Mouse (Mus musculus): Measurements from ENCODE around the gene Abcc3. TPM values are rescaled to one million over a fixed set of nuclear protein-coding genes. Genes with fewer than 3 reads are reported as not detected.
A peak's percentile ranks its signal among the peaks of the same experiment; 100 is the strongest.

Abcc3 gene
- polyA plus RNA-seq, 1 experiment, result 123 TPM

DNA sequence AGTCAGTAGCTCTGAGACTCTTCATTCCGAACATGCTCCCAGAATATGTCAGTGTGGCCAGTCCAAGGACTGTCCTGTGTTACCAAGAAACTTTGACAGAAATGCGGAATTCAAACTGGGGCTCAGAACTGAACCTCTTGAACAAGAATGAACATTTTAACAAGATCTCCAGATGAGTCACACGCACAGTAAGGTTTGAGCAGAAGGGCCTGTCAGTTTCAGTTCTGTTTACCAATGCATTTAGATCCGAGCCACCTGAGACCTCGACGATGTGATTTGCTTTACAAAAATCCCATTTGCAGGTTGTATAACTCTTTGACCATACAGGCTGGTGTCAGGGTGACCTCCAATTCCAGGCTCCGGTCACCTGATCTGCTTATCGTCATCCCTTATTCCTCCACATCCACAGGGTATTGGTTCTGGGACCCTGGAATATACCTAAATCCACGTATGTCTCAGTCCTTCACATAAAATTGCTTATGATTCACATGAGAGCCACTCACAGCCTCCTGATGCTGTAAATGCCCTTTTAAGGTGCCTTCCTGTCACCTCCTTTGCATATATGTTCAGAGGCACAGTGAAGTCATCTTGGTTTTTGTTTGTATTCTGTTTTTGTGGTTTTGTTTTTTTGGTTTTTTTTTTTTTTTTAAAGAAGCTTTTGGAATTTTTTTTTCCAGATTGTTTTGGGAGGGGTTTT is 37.1 kb downstream of the Abcc3 start:
- TF ChIP-seq POLR2A (IDR thresholded peaks at IDR 0.05; ENCODE audit: control insufficient read depth, low read depth, low read length) (no peak), CTCF (IDR thresholded peaks at IDR 0.05; ENCODE audit: control insufficient read depth, insufficient read depth, insufficient replicate concordance, low read depth, low read length) (no peak)
- no peaks in the 10 kb centered on the region for H3K27me3 ChIP-seq (ENCODE audit: control insufficient read depth, insufficient read depth, low read length)
- no peaks in the 10 kb centered on the region for H3K36me3 ChIP-seq (ENCODE audit: control insufficient read depth, insufficient read depth, low read length)

GRCm38 (mm10) chr11:94351094-94351493 is 41.7 kb downstream of the Abcc3 start:
- no peaks in the 10 kb centered on the region for H3K36me3 ChIP-seq (ENCODE audit: control insufficient read depth, insufficient read depth, low read length)
- no peaks in the 10 kb centered on the region for H3K27me3 ChIP-seq (ENCODE audit: control insufficient read depth, insufficient read depth, low read length)
- H3K4me3 ChIP-seq (ENCODE audit: control insufficient read depth, low read depth, low read length), result peak overlapping the region; percentile 64
- TF ChIP-seq CTCF (IDR thresholded peaks at IDR 0.05; ENCODE audit: control insufficient read depth, insufficient read depth, insufficient replicate concordance, low read depth, low read length) (no peak), POLR2A (IDR thresholded peaks at IDR 0.05; ENCODE audit: control insufficient read depth, low read depth, low read length) (no peak)
- H3K4me1 ChIP-seq (ENCODE audit: control insufficient read depth, insufficient read depth, low read length), result peaks cover 10% of the 10 kb centered on the region
- H3K27ac ChIP-seq (ENCODE audit: control insufficient read depth, insufficient read depth, low read depth, low read length), result no peak overlapping the region

More for the DNA sequence above, 37.1 kb downstream of the Abcc3 start:
- Histone ChIP-seq H3K4me1 (ENCODE audit: control insufficient read depth, insufficient read depth, low read length) (peaks cover 10% of the 10 kb centered on the region), H3K27ac (ENCODE audit: control insufficient read depth, insufficient read depth, low read depth, low read length) (no peak overlapping the region), H3K4me3 (ENCODE audit: control insufficient read depth, low read depth, low read length) (no peak overlapping the region)

- no peak overlapping the region for H3K27ac ChIP-seq (ENCODE audit: control insufficient read depth, insufficient read depth, low read depth, low read length)
- H3K4me1 ChIP-seq (ENCODE audit: control insufficient read depth, insufficient read depth, low read length), result peaks cover 10% of the 10 kb centered on the region
- TF ChIP-seq CTCF (IDR thresholded peaks at IDR 0.05; ENCODE audit: control insufficient read depth, insufficient read depth, insufficient replicate concordance, low read depth, low read length), result no peak
- no peak for TF ChIP-seq POLR2A (IDR thresholded peaks at IDR 0.05; ENCODE audit: control insufficient read depth, low read depth, low read length)
- no peaks in the 10 kb centered on the region for H3K27me3 ChIP-seq (ENCODE audit: control insufficient read depth, insufficient read depth, low read length)
- H3K4me3 ChIP-seq (ENCODE audit: control insufficient read depth, low read depth, low read length), result no peak overlapping the region
- H3K36me3 ChIP-seq (ENCODE audit: control insufficient read depth, insufficient read depth, low read length), result no peaks in the 10 kb centered on the region
These were observed 42.5 kb downstream of the Abcc3 start for GRCm38 (mm10) chr11:94350337-94350736.

- Histone ChIP-seq H3K4me1 (ENCODE audit: control insufficient read depth, insufficient read depth, low read length) (peaks cover 10% of the 10 kb centered on the region), H3K27ac (ENCODE audit: control insufficient read depth, insufficient read depth, low read depth, low read length) (no peak overlapping the region), H3K36me3 (ENCODE audit: control insufficient read depth, insufficient read depth, low read length) (no peaks in the 10 kb centered on the region), H3K27me3 (ENCODE audit: control insufficient read depth, insufficient read depth, low read length) (no peaks in the 10 kb centered on the region), H3K4me3 (ENCODE audit: control insufficient read depth, low read depth, low read length) (no peak overlapping the region)
- no peak for TF ChIP-seq POLR2A (IDR thresholded peaks at IDR 0.05; ENCODE audit: control insufficient read depth, low read depth, low read length)
These were observed 43.0 kb downstream of the Abcc3 start for GRCm38 (mm10) chr11:94349839-94350238.

- H3K27me3 ChIP-seq (ENCODE audit: control insufficient read depth, insufficient read depth, low read length), result no peaks in the 10 kb centered on the region
- TF ChIP-seq POLR2A (IDR thresholded peaks at IDR 0.05; ENCODE audit: control insufficient read depth, low read depth, low read length) (no peak), CTCF (IDR thresholded peaks at IDR 0.05; ENCODE audit: control insufficient read depth, insufficient read depth, insufficient replicate concordance, low read depth, low read length) (no peak)
- H3K27ac ChIP-seq (ENCODE audit: control insufficient read depth, insufficient read depth, low read depth, low read length), result no peak overlapping the region
- no peak overlapping the region for H3K4me3 ChIP-seq (ENCODE audit: control insufficient read depth, low read depth, low read length)
- H3K36me3 ChIP-seq (ENCODE audit: control insufficient read depth, insufficient read depth, low read length), result no peaks in the 10 kb centered on the region
- H3K4me1 ChIP-seq (ENCODE audit: control insufficient read depth, insufficient read depth, low read length), result peaks cover 8% of the 10 kb centered on the region
These were observed 45.7 kb downstream of the Abcc3 start for GRCm38 (mm10) chr11:94347063-94347575.

GRCm38 (mm10) chr11:94346611-94347010 is 46.2 kb downstream of the Abcc3 start:
- H3K4me3 ChIP-seq (ENCODE audit: control insufficient read depth, low read depth, low read length), result no peak overlapping the region
- H3K4me1 ChIP-seq (ENCODE audit: control insufficient read depth, insufficient read depth, low read length), result peaks cover 4% of the 10 kb centered on the region

DNA sequence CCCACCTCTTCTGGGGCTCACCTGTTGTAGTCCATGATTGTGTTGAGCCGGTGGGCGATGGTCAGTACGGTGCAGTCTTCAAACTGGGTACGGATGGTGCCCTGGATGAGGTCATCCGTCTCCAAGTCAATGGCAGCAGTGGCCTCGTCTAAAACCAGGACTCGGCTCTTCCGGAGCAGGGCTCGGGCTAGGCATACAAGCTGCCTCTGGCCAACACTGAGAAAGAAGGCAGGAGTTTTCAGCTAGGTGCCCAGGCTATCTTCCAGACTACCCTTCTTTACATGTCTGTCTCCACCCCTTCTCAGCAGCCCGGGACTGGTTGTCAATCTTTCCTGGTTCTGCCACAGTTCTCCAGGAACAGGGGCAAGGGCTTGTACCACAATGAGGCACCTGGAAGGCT is 46.9 kb downstream of the Abcc3 start:
- TF ChIP-seq CTCF (IDR thresholded peaks at IDR 0.05; ENCODE audit: control insufficient read depth, insufficient read depth, insufficient replicate concordance, low read depth, low read length), result no peak
- no peak for TF ChIP-seq POLR2A (IDR thresholded peaks at IDR 0.05; ENCODE audit: control insufficient read depth, low read depth, low read length)
- Histone ChIP-seq H3K4me3 (ENCODE audit: control insufficient read depth, low read depth, low read length) (no peak overlapping the region), H3K36me3 (ENCODE audit: control insufficient read depth, insufficient read depth, low read length) (no peaks in the 10 kb centered on the region), H3K27ac (ENCODE audit: control insufficient read depth, insufficient read depth, low read depth, low read length) (no peak overlapping the region), H3K27me3 (ENCODE audit: control insufficient read depth, insufficient read depth, low read length) (no peaks in the 10 kb centered on the region), H3K4me1 (ENCODE audit: control insufficient read depth, insufficient read depth, low read length) (peaks cover 2% of the 10 kb centered on the region; the same call in 1 of the 2 replicates)

More at GRCm38 (mm10) chr11:94346611-94347010, 46.2 kb downstream of the Abcc3 start:
- TF ChIP-seq CTCF (IDR thresholded peaks at IDR 0.05; ENCODE audit: control insufficient read depth, insufficient read depth, insufficient replicate concordance, low read depth, low read length) (no peak), POLR2A (IDR thresholded peaks at IDR 0.05; ENCODE audit: control insufficient read depth, low read depth, low read length) (no peak)
- no peaks in the 10 kb centered on the region for H3K36me3 ChIP-seq (ENCODE audit: control insufficient read depth, insufficient read depth, low read length)
- no peak overlapping the region for H3K27ac ChIP-seq (ENCODE audit: control insufficient read depth, insufficient read depth, low read depth, low read length)
- H3K27me3 ChIP-seq (ENCODE audit: control insufficient read depth, insufficient read depth, low read length), result no peaks in the 10 kb centered on the region
